Mouse (Mus musculus) megakaryocyte, embryonic 14.5 days (primary cell): Measurements from ENCODE around the gene Spaca4.

Experiments
- FLI1 ChIP-seq: IDR thresholded peaks from 2 replicates; pipeline ENCODE4 v1.6.1; 2012; ENCODE audit warnings: low read length, inconsistent platforms, mixed read lengths
- GATA1 ChIP-seq: IDR thresholded peaks from 3 replicates; pipeline ENCODE4 v1.6.1; 2012; ENCODE audit warnings: mixed read lengths, low read length, inconsistent platforms, borderline replicate concordance

GRCm38 (mm10) chr7:45741777-45742176 lies 16.2 kb upstream of the Spaca4 start:
- TF ChIP-seq GATA1: no peak
- TF ChIP-seq FLI1: no peak
